Mouse (Mus musculus) retina, postnatal 1 day (tissue): ENCODE results near the gene Olfr1123.
"Not testable (repeated sequence)": the region's sequence is repeated elsewhere in the genome, so short reads cannot be mapped to it uniquely, and the experiment has no call there.

Experiments
- DNase-seq: peaks from one replicate; pipeline ENCODE4 v3.0.0-alpha.2; 2012

Olfr1123 gene

DNA sequence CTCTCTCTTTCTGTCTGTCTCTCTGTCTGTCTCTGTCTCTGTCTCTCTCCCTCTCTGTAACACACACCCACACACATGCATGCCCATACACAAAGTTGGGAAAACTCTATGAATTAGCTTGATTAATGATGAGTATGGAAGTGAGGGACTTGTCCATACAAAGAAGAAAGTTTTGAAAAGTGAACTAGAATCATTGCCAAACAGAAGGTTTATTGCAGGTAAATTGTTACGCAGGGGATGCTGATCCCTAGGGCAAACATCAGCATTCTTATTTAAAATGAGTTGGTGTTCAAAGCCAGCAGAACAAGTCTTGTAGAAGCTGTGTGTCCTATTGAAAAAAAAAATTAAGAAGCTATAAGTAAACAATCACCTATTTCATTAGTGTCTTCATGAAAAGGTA, at the start of gene Olfr1123:
Gene Olfr1123, plus strand, starts transcription at position 301 of the 400 bp plus-strand sequence.
- no peak for DNase-seq

DNA sequence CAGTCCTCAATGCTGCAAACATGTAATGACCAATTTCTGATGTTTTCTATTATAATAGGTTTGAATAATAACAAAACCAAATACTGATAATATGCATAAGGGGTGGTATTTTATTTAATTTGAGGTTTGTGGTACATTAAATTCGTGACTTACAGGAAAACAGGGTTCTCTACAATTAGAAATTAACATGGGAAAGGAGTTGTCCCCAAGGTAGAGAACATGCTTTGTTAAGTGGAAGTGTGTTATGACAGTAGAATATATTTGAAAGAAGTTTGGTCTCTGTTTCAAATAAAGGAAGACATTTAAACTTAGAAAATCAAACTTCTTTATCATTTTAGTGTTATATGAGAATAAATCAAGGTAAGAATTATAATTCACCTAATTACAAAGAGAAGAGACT, 46.8 kb upstream of the Olfr1123 start, which contains the start of gene Olfr1121:
Gene Olfr1121, plus strand, starts transcription at position 301 of the 400 bp plus-strand sequence.
- no peak for DNase-seq

- no peak for DNase-seq
Observed at GRCm38 (mm10) chr2:87371726-87372125, 44.7 kb upstream of the Olfr1123 start.

DNA sequence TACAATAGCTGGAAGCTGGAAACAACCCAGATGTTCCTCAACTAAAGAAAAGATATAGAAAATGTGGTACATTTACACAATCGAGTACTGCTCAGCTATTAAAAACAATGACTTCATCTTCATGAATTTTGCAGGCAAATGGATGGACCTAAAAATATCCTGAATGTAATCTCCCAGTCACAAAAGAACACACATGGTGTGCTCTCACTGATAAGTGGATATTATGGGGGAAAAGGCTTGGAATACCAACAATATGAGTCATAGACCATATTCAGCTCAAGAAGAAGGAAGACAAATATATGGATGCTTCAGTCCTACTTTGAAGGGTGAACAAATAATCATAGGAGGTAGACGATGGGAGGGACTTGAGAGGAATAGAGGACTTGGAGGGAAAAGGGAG, 32.5 kb upstream of the Olfr1123 start:
- DNase-seq = no peak

DNA sequence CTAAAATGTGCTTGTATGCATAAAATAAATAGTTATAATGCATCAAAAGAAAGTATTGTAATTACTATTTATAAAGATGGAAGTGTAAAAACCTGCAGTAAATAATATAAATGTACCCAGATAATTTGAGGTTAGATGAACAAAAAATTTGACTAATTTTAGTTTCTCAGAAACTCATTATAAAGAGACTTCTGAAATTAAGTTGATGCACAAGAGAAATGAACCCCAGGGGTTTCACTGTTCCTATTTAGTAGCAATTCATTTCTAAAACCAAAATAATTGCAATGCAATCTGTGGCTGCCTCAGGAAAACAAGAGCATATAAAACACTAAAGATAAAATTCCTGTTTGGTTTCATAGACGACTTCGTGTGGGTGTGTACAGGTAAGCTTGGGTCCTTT, 30.9 kb upstream of the Olfr1123 start, which contains the start of gene Olfr1122:
Gene Olfr1122, plus strand, starts transcription at position 301 of the 400 bp plus-strand sequence.
- no peak for DNase-seq

DNA sequence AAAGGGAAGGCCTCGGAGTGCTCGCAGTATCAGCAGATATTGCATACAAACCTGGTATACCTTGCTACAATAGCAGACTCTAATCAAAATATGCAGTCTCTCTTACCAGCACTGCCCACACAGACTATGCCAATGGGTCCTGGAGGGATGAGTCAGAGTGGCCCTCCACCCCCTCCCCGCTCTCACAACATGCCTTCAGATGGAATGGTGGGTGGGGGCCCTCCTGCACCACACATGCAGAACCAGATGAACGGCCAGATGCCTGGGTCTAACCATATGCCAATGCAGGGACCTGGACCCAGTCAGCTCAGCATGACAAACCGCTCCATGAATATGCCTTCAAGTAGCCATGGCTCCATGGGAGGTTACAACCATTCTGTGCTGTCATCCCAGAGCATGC, 22.8 kb upstream of the Olfr1123 start:
- DNase-seq = not testable (repeated sequence)

DNA sequence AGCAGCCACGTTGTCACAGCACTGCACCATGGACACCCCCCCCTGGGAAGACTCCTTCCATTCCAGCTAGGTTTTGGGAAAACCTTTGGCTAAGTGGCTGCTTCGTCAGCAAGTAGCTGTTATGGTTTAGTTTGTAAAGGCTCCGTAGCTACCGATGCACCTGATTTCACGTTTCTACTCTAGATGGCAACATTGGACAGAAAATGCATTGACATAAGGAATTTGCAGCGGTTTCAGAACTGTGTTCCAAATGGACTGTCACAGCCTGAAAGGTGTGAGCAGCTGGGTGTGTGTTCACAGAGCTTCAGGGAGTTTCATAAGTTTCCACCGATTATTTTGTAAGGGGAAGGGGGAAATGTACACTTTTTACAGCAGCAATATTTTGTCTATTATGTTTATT, 21.7 kb upstream of the Olfr1123 start:
- not testable (repeated sequence) for DNase-seq

- DNase-seq = no peak
Observed at GRCm38 (mm10) chr2:87429975-87430374, 13.5 kb downstream of the Olfr1123 start, which contains the start of gene Olfr1124. Olfr1124 (plus strand) TSS chr2:87430275.

GRCm38 (mm10) chr2:87437731-87438130, 21.3 kb downstream of the Olfr1123 start:
- DNase-seq = no peak

DNA sequence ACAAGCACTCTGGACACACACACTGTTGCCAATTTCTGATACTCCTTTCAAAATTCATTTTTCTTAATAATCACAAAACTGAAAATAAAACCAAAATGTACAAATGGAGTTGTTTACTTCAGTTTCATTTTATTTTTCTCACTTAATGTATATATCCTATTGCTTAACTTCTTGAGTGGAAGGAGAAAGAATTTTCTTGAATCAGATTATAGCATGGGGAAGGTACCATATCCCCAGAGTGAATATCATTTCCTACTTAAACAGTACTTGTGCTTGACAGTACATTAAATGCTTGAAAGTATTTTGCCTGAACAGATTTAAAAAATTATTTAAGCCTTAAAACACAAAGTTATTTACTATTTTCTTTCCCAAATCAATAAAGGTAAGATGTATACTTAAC, 37.2 kb downstream of the Olfr1123 start, which contains the start of gene Olfr1126:
Gene Olfr1126, plus strand, starts transcription at position 301 of the 400 bp plus-strand sequence.
- no peak for DNase-seq

GRCm38 (mm10) chr2:87461769-87462168, 45.3 kb downstream of the Olfr1123 start:
- DNase-seq = no peak
